Mouse (Mus musculus) heart, embryonic 11.5 days (tissue): ENCODE measurements around the gene Gimap4. TPM values are rescaled to one million over a fixed set of nuclear protein-coding genes. Genes with fewer than 3 reads are reported as not detected.

Experiments used
- ATAC-seq: fragments of 200-750 bp; cut with Nextera tagmentation; replicated peaks from 2 replicates; pipeline ENCODE4 v1.8.0; 2017; ENCODE audit warnings: moderate library complexity; ENCODE audit not compliant: insufficient number of reproducible peaks, low FRiP score, low TSS enrichment
- H3K27ac ChIP-seq: fragments of 300-500 bp; sonication (generic); 2 replicates; pipeline ENCODE4 v1.5.1; 2014; ENCODE audit warnings: mild to moderate bottlenecking, low read depth, low read length
- H3K27me3 ChIP-seq: fragments of 300-500 bp; sonication (generic); 2 replicates; pipeline ENCODE4 v1.6.1; 2014; ENCODE audit warnings: mild to moderate bottlenecking, low read length, mixed read lengths; ENCODE audit not compliant: control insufficient read depth, insufficient read depth
- H3K36me3 ChIP-seq: fragments of 300-500 bp; sonication (generic); 2 replicates; pipeline ENCODE4 v1.6.1; 2014; ENCODE audit warnings: mild to moderate bottlenecking, low read length, moderate library complexity, mixed read lengths; ENCODE audit not compliant: control insufficient read depth, insufficient read depth
- H3K4me1 ChIP-seq: fragments of 300-500 bp; sonication (generic); 2 replicates; pipeline ENCODE4 v1.6.1; 2014; ENCODE audit warnings: low read length; ENCODE audit not compliant: control insufficient read depth, insufficient read depth
- H3K4me2 ChIP-seq: fragments of 300-500 bp; sonication (generic); 2 replicates; pipeline ENCODE4 v1.6.1; 2014; ENCODE audit warnings: mild to moderate bottlenecking, moderate library complexity
- H3K4me3 ChIP-seq: fragments of 300-500 bp; sonication (generic); 2 replicates; pipeline ENCODE4 v1.5.1; 2014; ENCODE audit warnings: low read depth, low read length
- H3K9ac ChIP-seq: fragments of 300-500 bp; sonication (generic); 2 replicates; pipeline ENCODE4 v1.6.1; 2014; ENCODE audit warnings: mild to moderate bottlenecking, low read depth, low read length, moderate library complexity
- H3K9me3 ChIP-seq: fragments of 300-500 bp; sonication (generic); replicated peaks from 2 replicates; pipeline ENCODE4 v1.6.1; 2016; ENCODE audit warnings: low read length; ENCODE audit not compliant: control insufficient read depth
- WGBS: fragments of 180-500 bp; shearing (Covaris S2); extraction: QIAGEN DNeasy Blood & Tissue Kit; methylation state at CpG from one replicate; pipeline ENCODE4 v1.1.7; 2014; ENCODE audit not compliant: insufficient replicate concordance; 5-methylcytosine and 5-hydroxymethylcytosine counted together
- polyA plus RNA-seq: library from polyadenylated mRNA; unstranded; fragments of >200 nt; fragmentation: Nextera tagmentation; extraction: Ambion mirVana; gene quantifications from 2 replicates; pipeline ENCODE4 v1.2.1, GENCODE M21; 2014

Gimap4 gene
- polyA plus RNA-seq, 1 experiment from 2014 or later = 8.6 TPM

DNA sequence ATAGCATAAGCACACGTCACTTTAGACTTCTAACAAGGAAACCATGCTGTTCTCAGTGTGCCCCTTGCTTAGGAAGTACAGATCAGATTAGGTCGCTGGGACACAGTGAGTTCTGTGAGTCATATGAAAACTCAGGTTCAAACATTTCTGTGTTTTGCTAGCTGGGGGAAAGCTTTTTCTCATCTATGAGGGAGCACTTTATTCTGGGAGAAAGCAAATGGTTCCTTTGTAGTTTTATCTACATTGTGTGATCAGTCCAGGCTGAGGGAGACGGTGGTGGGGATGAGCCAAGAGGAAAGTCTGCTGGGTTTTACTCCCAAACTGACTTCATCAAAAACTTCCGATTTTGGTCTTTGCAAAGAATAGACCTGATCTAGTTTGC lies 38.0 kb upstream of the Gimap4 start:
- no peak for ATAC-seq
- no peak overlapping the region for H3K4me2 ChIP-seq
- no peak overlapping the region for H3K27ac ChIP-seq
- H3K4me3 ChIP-seq = no peak overlapping the region
- H3K4me1 ChIP-seq = no peaks in the 10 kb centered on the region
- H3K27me3 ChIP-seq = no peaks in the 10 kb centered on the region
- no peaks in the 10 kb centered on the region for H3K9me3 ChIP-seq
- no peak overlapping the region for H3K9ac ChIP-seq
- H3K36me3 ChIP-seq = no peaks in the 10 kb centered on the region
- WGBS = 61% methylated on average over 4 of the region's 4 CpGs

DNA sequence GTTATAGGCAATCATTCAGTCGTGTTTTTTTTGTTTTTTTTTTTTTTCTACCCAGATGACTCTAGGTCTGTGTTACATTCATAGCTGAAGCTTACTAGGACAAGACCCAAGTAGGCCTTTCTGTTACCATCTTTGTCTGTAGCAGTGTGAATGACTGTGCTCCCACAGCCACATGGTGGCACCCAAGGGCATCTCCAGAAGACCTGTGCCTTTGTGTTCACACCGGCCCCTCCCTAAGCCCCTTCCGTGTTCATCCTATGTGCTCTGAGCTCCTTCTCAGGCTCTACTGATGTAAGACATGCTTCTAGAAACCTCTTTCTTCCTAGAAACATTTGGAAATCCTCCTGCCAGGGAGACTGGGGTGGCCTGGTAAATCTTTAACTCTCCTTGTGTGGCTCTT lies 37.4 kb upstream of the Gimap4 start, which contains the start of gene Gimap8:
TSS of gene Gimap8 (plus strand) at position 240 of the 400 bp plus-strand sequence.
- no peaks in the 10 kb centered on the region for H3K36me3 ChIP-seq
- no peak within 1 kb of the TSS for H3K4me3 ChIP-seq
- no peaks in the 10 kb centered on the region for H3K27me3 ChIP-seq
- 0 out of 2 replicates have a peak, but pooled peaks have one; percentile 39 for ATAC-seq
- 0 out of 2 replicates have a peak within 1 kb of the TSS, but pooled peaks have one; percentile 16 for H3K9ac ChIP-seq
- no peaks in the 10 kb centered on the region for H3K4me1 ChIP-seq
- H3K4me2 ChIP-seq = no peak within 1 kb of the TSS
- H3K9me3 ChIP-seq = no peaks in the 10 kb centered on the region
- 41% methylated on average over 3 of the region's 3 CpGs for WGBS
- H3K27ac ChIP-seq = no peak within 1 kb of the TSS

DNA sequence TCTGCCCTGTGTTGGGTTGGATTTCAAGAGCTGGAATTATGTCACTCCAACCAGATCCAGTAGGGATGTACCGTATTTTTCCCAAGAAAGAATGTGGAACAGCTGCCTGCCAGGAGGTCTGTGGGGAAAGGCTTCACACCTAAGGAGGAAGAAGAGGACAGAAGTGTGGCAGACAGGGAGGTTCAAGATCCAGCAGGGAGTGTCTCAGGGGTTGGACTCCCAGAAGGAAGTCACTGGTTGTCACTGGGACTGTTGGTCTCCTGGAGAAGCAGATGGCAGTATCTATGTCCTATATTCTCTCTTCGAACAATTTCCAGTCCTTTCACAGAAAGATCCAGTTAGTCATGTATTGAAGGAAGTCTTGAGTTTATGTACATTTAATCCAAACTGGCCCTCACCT lies 36.7 kb upstream of the Gimap4 start:
- no peak overlapping the region for H3K9ac ChIP-seq
- no peaks in the 10 kb centered on the region for H3K36me3 ChIP-seq
- H3K4me3 ChIP-seq = no peak overlapping the region
- no peaks in the 10 kb centered on the region for H3K4me1 ChIP-seq
- H3K27ac ChIP-seq = no peak overlapping the region
- H3K9me3 ChIP-seq = no peaks in the 10 kb centered on the region
- ATAC-seq = no peak
- no peak overlapping the region for H3K4me2 ChIP-seq
- WGBS = 81% methylated on average over 2 of the region's 2 CpGs
- H3K27me3 ChIP-seq = no peaks in the 10 kb centered on the region

DNA sequence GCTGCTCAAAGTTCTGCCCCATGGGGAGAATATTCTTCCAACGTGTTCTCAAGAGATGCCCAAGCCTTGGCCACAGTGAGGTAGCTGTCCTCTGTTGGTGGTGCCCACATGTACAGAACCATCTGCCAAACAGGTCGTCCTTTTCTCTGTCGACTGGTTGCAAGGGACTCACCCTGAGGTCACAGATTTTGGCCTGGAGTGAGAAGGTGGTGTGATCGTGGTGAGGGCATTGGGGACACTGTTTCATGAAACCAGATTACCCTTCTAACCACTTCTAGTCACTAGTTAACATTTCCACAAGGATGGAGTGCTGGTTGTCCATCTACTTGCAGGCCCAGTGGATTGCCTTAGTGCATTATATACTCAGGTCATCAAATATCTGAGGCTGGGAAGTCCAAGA lies 35.6 kb upstream of the Gimap4 start:
- Histone ChIP-seq H3K27ac (no peak overlapping the region), H3K4me3 (no peak overlapping the region), H3K4me1 (no peaks in the 10 kb centered on the region), H3K4me2 (no peak overlapping the region), H3K9me3 (no peaks in the 10 kb centered on the region), H3K36me3 (no peaks in the 10 kb centered on the region), H3K27me3 (no peaks in the 10 kb centered on the region), H3K9ac (no peak overlapping the region)
- WGBS = 80% methylated on average over 4 of the region's 4 CpGs
- no peak for ATAC-seq

DNA sequence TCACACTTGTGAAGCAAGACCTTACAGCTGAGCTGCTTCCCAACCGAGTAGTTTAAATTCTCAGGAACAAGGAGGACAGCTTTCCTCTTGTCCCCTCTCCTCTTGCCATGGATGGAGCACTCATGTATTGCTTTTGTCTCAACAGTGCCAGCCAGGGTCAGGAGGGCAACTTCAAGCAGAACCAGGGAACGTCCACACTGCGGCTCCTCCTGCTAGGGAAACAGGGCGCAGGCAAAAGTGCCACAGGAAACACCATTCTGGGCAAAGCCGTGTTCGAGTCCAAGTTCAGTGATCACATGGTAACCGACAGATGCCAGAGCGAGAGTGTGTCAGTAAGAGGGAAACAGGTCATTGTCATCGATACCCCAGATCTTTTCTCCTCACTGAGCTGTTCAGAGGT lies 34.3 kb upstream of the Gimap4 start:
- H3K4me3 ChIP-seq = no peak overlapping the region
- H3K27ac ChIP-seq = no peak overlapping the region
- no peak for ATAC-seq
- H3K9me3 ChIP-seq = no peaks in the 10 kb centered on the region
- H3K9ac ChIP-seq = no peak overlapping the region
- no peaks in the 10 kb centered on the region for H3K36me3 ChIP-seq
- no peaks in the 10 kb centered on the region for H3K27me3 ChIP-seq
- WGBS = 85% methylated on average over 9 of the region's 9 CpGs
- no peaks in the 10 kb centered on the region for H3K4me1 ChIP-seq
- H3K4me2 ChIP-seq = no peak overlapping the region

DNA sequence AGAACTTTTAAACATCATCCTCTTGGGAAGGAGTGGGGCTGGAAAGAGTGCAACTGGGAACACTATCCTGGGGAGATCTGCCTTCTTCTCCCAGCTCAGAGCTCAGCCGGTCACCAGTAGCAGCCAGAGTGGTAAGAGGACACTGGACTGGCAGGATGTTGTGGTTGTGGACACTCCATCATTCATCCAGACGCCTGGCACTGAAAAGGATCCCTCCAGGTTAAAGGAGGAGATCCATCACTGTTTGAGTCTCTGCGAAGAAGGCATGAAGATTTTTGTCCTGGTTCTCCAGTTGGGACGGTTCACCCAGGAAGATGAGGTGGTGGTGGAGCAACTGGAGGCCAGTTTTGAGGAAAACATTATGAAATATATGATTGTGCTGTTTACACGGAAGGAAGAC lies 25.6 kb upstream of the Gimap4 start:
- Histone ChIP-seq H3K4me2 (no peak overlapping the region), H3K36me3 (no peaks in the 10 kb centered on the region), H3K9me3 (no peaks in the 10 kb centered on the region), H3K27ac (no peak overlapping the region), H3K9ac (no peak overlapping the region), H3K4me1 (no peaks in the 10 kb centered on the region), H3K4me3 (no peak overlapping the region), H3K27me3 (no peaks in the 10 kb centered on the region)
- WGBS = 74% methylated on average over 5 of the region's 5 CpGs
- no peak for ATAC-seq

DNA sequence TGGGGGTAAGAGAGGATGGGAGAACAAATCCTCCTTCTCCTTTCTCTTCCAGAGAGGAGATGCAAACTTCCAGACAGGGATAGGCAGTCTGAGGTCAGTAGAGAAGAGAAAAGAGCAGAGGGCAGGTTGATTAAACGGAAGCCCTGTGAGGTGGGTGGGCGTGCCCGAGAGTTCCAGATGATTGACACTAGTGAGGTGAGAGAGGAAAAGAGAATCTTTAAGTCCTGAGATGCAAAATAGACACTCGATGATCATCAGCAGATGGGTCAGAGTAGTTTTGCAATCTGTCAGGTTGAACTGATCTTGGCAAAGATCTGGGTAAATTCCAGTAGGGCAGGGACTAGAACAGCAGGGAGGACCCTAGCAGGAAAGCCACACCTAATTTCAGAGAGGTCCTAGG lies 19.6 kb upstream of the Gimap4 start:
- ATAC-seq = no peak
- no peak overlapping the region for H3K4me3 ChIP-seq
- H3K4me1 ChIP-seq = no peaks in the 10 kb centered on the region
- no peak overlapping the region for H3K9ac ChIP-seq
- H3K27ac ChIP-seq = no peak overlapping the region
- H3K27me3 ChIP-seq = no peaks in the 10 kb centered on the region
- H3K36me3 ChIP-seq = no peaks in the 10 kb centered on the region
- WGBS = 74% methylated on average over 4 of the region's 4 CpGs
- no peak overlapping the region for H3K4me2 ChIP-seq
- H3K9me3 ChIP-seq = no peaks in the 10 kb centered on the region

- H3K9me3 ChIP-seq = no peaks in the 10 kb centered on the region
- no peak for ATAC-seq
- no peaks in the 10 kb centered on the region for H3K4me1 ChIP-seq
- H3K27me3 ChIP-seq = no peaks in the 10 kb centered on the region
- no peak overlapping the region for H3K4me2 ChIP-seq
- 81% methylated on average over 9 of the region's 9 CpGs for WGBS
- H3K36me3 ChIP-seq = no peaks in the 10 kb centered on the region
- no peak overlapping the region for H3K9ac ChIP-seq
- no peak overlapping the region for H3K27ac ChIP-seq
- no peak overlapping the region for H3K4me3 ChIP-seq
Measured at GRCm38 (mm10) chr6:48665471-48665870, 18.9 kb upstream of the Gimap4 start.

- Histone ChIP-seq H3K27me3 (no peaks in the 10 kb centered on the region), H3K4me1 (no peaks in the 10 kb centered on the region), H3K36me3 (no peaks in the 10 kb centered on the region), H3K27ac (no peak overlapping the region), H3K9me3 (no peaks in the 10 kb centered on the region), H3K4me2 (no peak overlapping the region), H3K4me3 (no peak overlapping the region), H3K9ac (no peak overlapping the region)
- ATAC-seq = no peak
- WGBS = 56% methylated on average over 7 of the region's 7 CpGs
Measured at GRCm38 (mm10) chr6:48666159-48666586, 18.2 kb upstream of the Gimap4 start.
